Mouse (Mus musculus) midbrain, postnatal 0 days (tissue): ENCODE data around the gene Adad2. TPM values are rescaled to one million over a fixed set of nuclear protein-coding genes. Genes with fewer than 3 reads are reported as not detected.

Experiments used
- ATAC-seq: fragments of 200-750 bp; cut with Nextera tagmentation; 2 replicates; pipeline ENCODE4 v1.8.0; 2017; ENCODE audit warnings: moderate number of reproducible peaks, mild to moderate bottlenecking, moderate TSS enrichment, moderate library complexity; ENCODE audit not compliant: low FRiP score
- DNase-seq: peaks from one replicate; pipeline ENCODE4 v3.0.0-alpha.2; 2015; ENCODE audit warnings: low spot score
- H3K27ac ChIP-seq: fragments of 300-500 bp; sonication (generic); 2 replicates; pipeline ENCODE4 v1.5.1; 2014; ENCODE audit warnings: low read depth, mild to moderate bottlenecking, low read length, mixed read lengths
- H3K27me3 ChIP-seq: fragments of 300-500 bp; sonication (generic); 2 replicates; pipeline ENCODE4 v1.6.1; 2014; ENCODE audit warnings: low read length, control low read depth, mixed read lengths; ENCODE audit not compliant: insufficient read depth
- H3K36me3 ChIP-seq: fragments of 300-500 bp; sonication (generic); 2 replicates; pipeline ENCODE4 v1.6.1; 2014; ENCODE audit warnings: low read length, control low read depth, mixed read lengths; ENCODE audit not compliant: insufficient read depth
- H3K4me1 ChIP-seq: fragments of 300-500 bp; sonication (generic); 2 replicates; pipeline ENCODE4 v1.6.1; 2014; ENCODE audit warnings: mild to moderate bottlenecking, control low read depth, antibody characterized with exemption, low read length, mixed read lengths; ENCODE audit not compliant: insufficient read depth
- H3K4me2 ChIP-seq: fragments of 300-500 bp; sonication (generic); 2 replicates; pipeline ENCODE4 v1.6.1; 2014; ENCODE audit warnings: low read depth, mild to moderate bottlenecking, low read length, mixed read lengths; ENCODE audit not compliant: poor library complexity, severe bottlenecking
- H3K4me3 ChIP-seq: fragments of 300-500 bp; sonication (generic); 2 replicates; pipeline ENCODE4 v1.5.1; 2014; ENCODE audit warnings: low read depth, mild to moderate bottlenecking, low read length, moderate library complexity
- H3K9ac ChIP-seq: fragments of 300-500 bp; sonication (generic); replicated peaks from 2 replicates; pipeline ENCODE4 v1.6.1; 2014; ENCODE audit warnings: mild to moderate bottlenecking, low read length, moderate library complexity, mixed read lengths; ENCODE audit not compliant: poor library complexity, severe bottlenecking
- H3K9me3 ChIP-seq: fragments of 300-500 bp; sonication (generic); 2 replicates; pipeline ENCODE4 v1.6.1; 2016; ENCODE audit warnings: low read length, control low read depth
- CTCF ChIP-seq: IDR thresholded peaks from 2 replicates; pipeline ENCODE4 v1.5.1; 2016; ENCODE audit warnings: antibody characterized with exemption, mild to moderate bottlenecking
- WGBS: fragments of 180-500 bp; shearing (Covaris S2); extraction: QIAGEN DNeasy Blood & Tissue Kit; methylation state at CpG from one replicate; pipeline ENCODE4 v1.1.7; 2014; 5-methylcytosine and 5-hydroxymethylcytosine counted together
- polyA plus RNA-seq: library from polyadenylated mRNA; unstranded; fragments of >200 nt; fragmentation: Nextera tagmentation; extraction: Ambion mirVana; gene quantifications from 2 replicates; pipeline ENCODE4 v1.2.1, GENCODE M21; 2015
- total RNA-seq: library from RNA; depleted of rRNA; stranded (reverse); fragments of >200 nt; gene quantifications from 2 replicates; pipeline ENCODE4 v1.2.3, GENCODE M21; 2014; rRNA removed

Gene Adad2
- total RNA-seq, result 0.33 and 1.0 TPM in 2 replicates
- 0.22 and 0.23 TPM in 2 replicates for polyA plus RNA-seq

DNA sequence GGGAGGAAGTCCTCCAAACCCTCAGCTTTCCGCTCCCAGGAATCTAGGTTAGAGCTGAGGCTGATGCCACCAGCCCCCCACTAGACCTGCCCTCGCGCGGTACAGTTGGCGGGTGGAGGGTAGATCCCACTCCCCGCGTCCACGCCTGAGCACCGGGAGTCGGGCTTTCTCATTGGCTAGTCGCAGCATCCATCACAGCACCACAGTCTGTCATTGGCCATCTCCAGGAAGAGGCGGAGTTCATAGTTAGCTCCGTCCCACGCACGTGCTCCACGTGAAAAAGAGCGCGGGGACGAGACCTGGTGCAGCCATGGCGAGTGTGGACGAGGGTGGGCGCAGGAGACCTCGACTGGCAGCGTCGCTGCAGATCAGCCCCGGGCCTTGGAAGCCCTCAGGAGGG lies at the start of gene Adad2:
TSS of gene Adad2 (plus strand) at position 277 of the 400 bp plus-strand sequence.
- no peak for TF ChIP-seq CTCF
- Histone ChIP-seq H3K9me3 (no peaks in the 10 kb centered on the region), H3K9ac (no peak within 1 kb of the TSS), H3K4me3 (no peak within 1 kb of the TSS), H3K4me1 (no peaks in the 10 kb centered on the region), H3K4me2 (no peak within 1 kb of the TSS), H3K36me3 (no peaks in the 10 kb centered on the region), H3K27ac (no peak within 1 kb of the TSS), H3K27me3 (no peaks in the 10 kb centered on the region)
- WGBS, result 84% methylated on average over 26 of the region's 26 CpGs
- DNase-seq, result no peak
- no peak for ATAC-seq

DNA sequence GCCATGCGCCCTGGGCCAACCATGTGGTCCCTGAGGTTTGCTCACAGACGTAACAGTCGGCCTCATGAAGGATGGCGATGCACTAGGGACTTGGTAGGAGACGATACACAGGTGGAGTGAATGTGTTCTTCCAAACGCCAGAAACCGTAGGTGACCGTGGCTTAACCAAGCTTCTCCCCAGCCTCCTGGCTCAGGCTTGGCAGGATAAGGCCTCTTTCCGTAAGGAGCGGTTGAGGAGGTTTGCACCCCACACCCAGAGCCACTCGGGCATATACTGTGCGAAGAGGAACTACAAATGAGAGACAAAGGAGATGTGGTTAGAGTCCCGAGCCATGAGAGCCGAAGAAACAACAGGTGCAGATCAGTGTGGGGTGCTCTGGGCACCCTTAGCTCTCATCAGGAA lies 48.7 kb upstream of the Adad2 start:
- Histone ChIP-seq H3K27ac (no peak overlapping the region), H3K36me3 (peaks cover 61% of the 10 kb centered on the region), H3K4me3 (no peak overlapping the region), H3K9ac (no peak overlapping the region), H3K4me1 (peaks cover 4% of the 10 kb centered on the region; the same call in 1 of the 2 replicates), H3K9me3 (no peaks in the 10 kb centered on the region), H3K4me2 (no peak overlapping the region), H3K27me3 (no peaks in the 10 kb centered on the region)
- no peak for DNase-seq
- 94% methylated on average over 14 of the region's 14 CpGs for WGBS
- no peak for TF ChIP-seq CTCF
- ATAC-seq, result no peak

GRCm38 (mm10) chr8:119566367-119566766 lies 46.2 kb upstream of the Adad2 start:
- WGBS, result 82% methylated on average over 11 of the region's 11 CpGs
- no peak for TF ChIP-seq CTCF
- no peaks in the 10 kb centered on the region for H3K9me3 ChIP-seq
- no peaks in the 10 kb centered on the region for H3K27me3 ChIP-seq
- no peak overlapping the region for H3K9ac ChIP-seq
- ATAC-seq (no peak), DNase-seq (no peak)
- no peak overlapping the region for H3K4me2 ChIP-seq
- H3K4me3 ChIP-seq, result no peak overlapping the region
- H3K4me1 ChIP-seq, result no peaks in the 10 kb centered on the region
- no peak overlapping the region for H3K27ac ChIP-seq
- H3K36me3 ChIP-seq, result peaks cover 61% of the 10 kb centered on the region

- Histone ChIP-seq H3K4me3 (no peak overlapping the region), H3K36me3 (peaks cover 44% of the 10 kb centered on the region), H3K27me3 (no peaks in the 10 kb centered on the region), H3K4me1 (peaks cover 2% of the 10 kb centered on the region; the same call in 1 of the 2 replicates), H3K9me3 (no peaks in the 10 kb centered on the region), H3K4me2 (no peak overlapping the region), H3K27ac (no peak overlapping the region), H3K9ac (no peak overlapping the region)
- ATAC-seq (no peak), DNase-seq (no peak)
- TF ChIP-seq CTCF, result no peak
- 92% methylated on average over 9 of the region's 9 CpGs for WGBS
These were observed 44.3 kb upstream of the Adad2 start for GRCm38 (mm10) chr8:119568251-119568650.

- no peaks in the 10 kb centered on the region for H3K9me3 ChIP-seq
- WGBS, result 70% methylated on average over 7 of the region's 7 CpGs
- H3K4me2 ChIP-seq, result no peak overlapping the region
- H3K36me3 ChIP-seq, result peaks cover 37% of the 10 kb centered on the region
- no peak overlapping the region for H3K27ac ChIP-seq
- ATAC-seq (no peak), DNase-seq (no peak)
- no peak overlapping the region for H3K4me3 ChIP-seq
- no peak for TF ChIP-seq CTCF
- H3K9ac ChIP-seq, result no peak overlapping the region
- peaks cover 9% of the 10 kb centered on the region; the same call in 1 of the 2 replicates for H3K4me1 ChIP-seq
- no peaks in the 10 kb centered on the region for H3K27me3 ChIP-seq
These were observed 43.6 kb upstream of the Adad2 start for GRCm38 (mm10) chr8:119568951-119569350.

- no peak overlapping the region for H3K4me2 ChIP-seq
- TF ChIP-seq CTCF, result no peak
- no peak for ATAC-seq
- no peak overlapping the region for H3K9ac ChIP-seq
- no peak for DNase-seq
- H3K4me1 ChIP-seq, result peaks cover 10% of the 10 kb centered on the region; the same call in 1 of the 2 replicates
- no peaks in the 10 kb centered on the region for H3K27me3 ChIP-seq
- H3K27ac ChIP-seq, result no peak overlapping the region
- H3K4me3 ChIP-seq, result no peak overlapping the region
- peaks cover 29% of the 10 kb centered on the region for H3K36me3 ChIP-seq
- no peaks in the 10 kb centered on the region for H3K9me3 ChIP-seq
- 31% methylated on average over 4 of the region's 4 CpGs for WGBS
These were observed 42.7 kb upstream of the Adad2 start for GRCm38 (mm10) chr8:119569881-119570280.
